ENCODE assay signal across 9 mouse cellular contexts in the genomic region with DNA sequence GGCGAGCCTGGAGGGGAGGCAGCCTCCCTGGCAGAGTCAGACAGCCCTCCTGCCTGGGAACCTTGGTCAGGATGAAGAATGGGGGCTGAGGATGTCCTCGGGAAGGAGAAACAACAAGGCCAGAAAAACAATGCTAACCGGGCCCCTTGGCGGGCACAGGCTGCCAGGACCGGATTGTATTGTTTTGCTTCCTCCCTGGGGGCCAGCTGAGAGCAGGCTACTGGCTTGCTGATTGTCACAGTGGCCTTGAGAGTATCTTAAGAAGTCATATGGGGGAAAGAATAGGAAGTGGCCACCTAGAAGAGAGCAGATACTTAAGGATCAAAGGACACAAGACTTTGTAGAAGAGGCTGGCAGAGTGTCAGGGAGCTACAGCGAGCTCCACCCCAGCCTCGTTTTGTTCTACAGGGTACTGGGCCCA. TPM values are rescaled to one million over a fixed set of nuclear protein-coding genes. Genes with fewer than 3 reads are reported as not detected.
DNase-seq lines count a peak whose midpoint lies in the region; ATAC-seq lines count a peak whose summit lies in the region.
"Had no signal": no experiment of that assay in that cellular context is flagged by ENCODE, and none has a peak within 500 bp of the region (broad histone marks: within the 10 kb centered on the region; RNA-seq: fewer than 3 reads in every experiment).

No protein-coding gene starts in this region.

- peak overlapping the region; percentile 94 for H3K27ac ChIP-seq in brown adipose tissue, adult 24 weeks (replicated peaks; ENCODE audit: low read depth, low read length)

- H3K4me3 ChIP-seq in brown adipose tissue, adult 24 weeks (ENCODE audit: insufficient read depth, low read depth, low read length): no peak overlapping the region

- peaks cover 39% of the 10 kb centered on the region for H3K4me1 ChIP-seq in brown adipose tissue, adult 24 weeks (ENCODE audit: control insufficient read depth, insufficient read depth, insufficient read length, low read length)

- intact Hi-C loops in heart, postnatal 36 days (cut with DNase I): no loop called here

- ATAC-seq in erythroblast, adult 5-6 weeks (replicated peaks; ENCODE audit: low FRiP score, poor library complexity, severe bottlenecking): no peak

- peak; percentile 54 for DNase-seq in adrenal gland, adult 2 months
- no peak for DNase-seq in adrenal gland, postnatal 4 days (ENCODE audit: low spot score in 2 of 2)
- DNase-seq in heart, postnatal 36 days: peak; percentile 37 to 51
- peak; percentile 43 to 54 for DNase-seq in lung, adult 18-20 months
- DNase-seq in right cerebral cortex, postnatal 36 days (ENCODE audit: low spot score in 2 of 2): no peak
- no peak for DNase-seq in layer of hippocampus, postnatal 36 days

RNA-seq across cellular contexts. Expression of gene Marc2, which starts 18.1 kb away (rescaled TPM):
- total RNA-seq in adrenal gland, adult 2 months (2021): 100 to 1,000 TPM; 288 to 409 TPM
- 117 and 164 TPM in 2 replicates for polyA plus RNA-seq in adrenal gland, adult 2 months (2012; rRNA removed)
- total RNA-seq in adrenal gland, postnatal 4 days (2021): 100 to 1,000 TPM; 259 to 308 TPM
- polyA plus RNA-seq in brown adipose tissue, adult 24 weeks (2012; ENCODE audit: insufficient read depth, insufficient read length, missing spikeins): 234 and 326 TPM in 2 replicates
- 100 to 1,000 TPM; 127 to 136 TPM for total RNA-seq in heart, postnatal 36 days (2021)
- 100 to 1,000 TPM; 103 to 110 TPM for total RNA-seq in layer of hippocampus, postnatal 36 days (2021)
- 31.6 and 35.5 TPM in 2 replicates for total RNA-seq in erythroblast, adult 5-6 weeks (2015; ENCODE audit: low replicate concordance)
- total RNA-seq in erythroblast, adult 5-6 weeks (2017; ENCODE audit: low replicate concordance): 24.7 and 25.2 TPM in 2 replicates

RNA-seq across cellular contexts. Expression of gene C130074G19Rik, which starts 18.6 kb away (rescaled TPM):
- 10 to 100 TPM; 26.9 to 43.6 TPM for total RNA-seq in adrenal gland, adult 2 months (2021)
- 8.9 and 9.8 TPM in 2 replicates for polyA plus RNA-seq in adrenal gland, adult 2 months (2012; rRNA removed)
- total RNA-seq in adrenal gland, postnatal 4 days (2021): 10 to 100 TPM; 31.8 to 32.5 TPM
- polyA plus RNA-seq in brown adipose tissue, adult 24 weeks (2012; ENCODE audit: insufficient read depth, insufficient read length, missing spikeins): 86.6 and 95.5 TPM in 2 replicates
- total RNA-seq in heart, postnatal 36 days (2021): 10 to 100 TPM; 18.0 to 19.0 TPM
- 1 to 10 TPM; 7.0 to 8.1 TPM for total RNA-seq in layer of hippocampus, postnatal 36 days (2021)
- not detected in 2 replicates for total RNA-seq in erythroblast, adult 5-6 weeks (2015; ENCODE audit: low replicate concordance)
- not detected in 2 replicates for total RNA-seq in erythroblast, adult 5-6 weeks (2017; ENCODE audit: low replicate concordance)
- total RNA-seq: megakaryocyte, adult 5-6 weeks had no signal

RNA-seq across cellular contexts. Expression of gene Marc1, which starts 53.3 kb away (rescaled TPM):
- total RNA-seq in adrenal gland, adult 2 months (2021): 1 to 10 TPM in 1 of 2 experiments, under 1 TPM in 1; 0.83 to 4.4 TPM
- polyA plus RNA-seq in adrenal gland, adult 2 months (2012; rRNA removed): 5.0 and 7.5 TPM in 2 replicates
- 10 to 100 TPM in 1 of 2 experiments, under 1 TPM in 1; 0.98 to 17.2 TPM for total RNA-seq in adrenal gland, postnatal 4 days (2021)
- 13.6 and 14.3 TPM in 2 replicates for polyA plus RNA-seq in brown adipose tissue, adult 24 weeks (2012; ENCODE audit: insufficient read depth, insufficient read length, missing spikeins)
- total RNA-seq in heart, postnatal 36 days (2021): not detected
- total RNA-seq in layer of hippocampus, postnatal 36 days (2021): under 1 TPM in 1 of 2 experiments, not detected in 1; 0.25 TPM
- not detected in 2 replicates for total RNA-seq in erythroblast, adult 5-6 weeks (2015; ENCODE audit: low replicate concordance)
- not detected in 2 replicates for total RNA-seq in erythroblast, adult 5-6 weeks (2017; ENCODE audit: low replicate concordance)

Comparison
In these comparisons a context has a peak if more than half of its experiments do, and no peak if none do; other contexts are left out.
1. DNase-seq: peak in adrenal gland, adult 2 months (single experiment), heart, postnatal 36 days (2 of 2) and lung, adult 18-20 months (2 of 2); none in adrenal gland, postnatal 4 days (0 of 2), right cerebral cortex, postnatal 36 days (0 of 2) and layer of hippocampus, postnatal 36 days (0 of 2).
2. RNA of gene C130074G19Rik, which starts 18.6 kb away (total RNA-seq): 26.9 to 43.6 TPM in adrenal gland, adult 2 months, 31.8 to 32.5 TPM in adrenal gland, postnatal 4 days, 18.0 to 19.0 TPM in heart, postnatal 36 days and 7.0 to 8.1 TPM in layer of hippocampus, postnatal 36 days; not detected in erythroblast, adult 5-6 weeks; every median in the first group is over 4 times any median in the second.